Mouse (Mus musculus): ENCODE results near the gene Mmab. TPM values are rescaled to one million over a fixed set of nuclear protein-coding genes. Genes with fewer than 3 reads are reported as not detected.
A peak's percentile ranks its signal among the peaks of the same experiment; 100 is the strongest.

The Mmab gene
- 31.5 and 31.8 TPM in 2 replicates for polyA plus RNA-seq (2014; fragmentation: Nextera tagmentation; extraction: Ambion mirVana)

GRCm38 (mm10) chr5:114443566-114444367 is at the start of gene Mmab, which contains the start of gene Mvk:
Mmab (minus strand) TSS chr5:114444060.
Mvk (plus strand) TSS chr5:114444269.
- Histone ChIP-seq H3K9me3 (ENCODE audit: control insufficient read depth, low read length) (no peaks in the 10 kb centered on the region), H3K9ac (replicated peaks; ENCODE audit: low read depth, low read length) (peak within 1 kb of the TSS; percentile 72), H3K4me1 (ENCODE audit: control insufficient read depth, insufficient read depth, low read length) (peaks cover 7% of the 10 kb centered on the region; the same call in 1 of the 2 replicates), H3K4me2 (ENCODE audit: low read depth, low read length) (peak within 1 kb of the TSS; percentile 78), H3K27ac (ENCODE audit: low read depth, low read length) (peak within 1 kb of the TSS; percentile 75), H3K27me3 (ENCODE audit: control insufficient read depth, insufficient read depth, low read length) (no peaks in the 10 kb centered on the region), H3K4me3 (ENCODE audit: low read depth, low read length) (peak within 1 kb of the TSS; percentile 75), H3K36me3 (ENCODE audit: control insufficient read depth, insufficient read depth, low read length) (0 out of 2 replicates have a peak, but pooled peaks cover 4% of the 10 kb centered on the region)
- WGBS, result 3% methylated on average over 43 of the region's 43 CpGs
- ATAC-seq (ENCODE audit: low read depth), result peak; percentile 98

GRCm38 (mm10) chr5:114490241-114490640 is 46.4 kb upstream of the Mmab start:
- ATAC-seq (ENCODE audit: low read depth), result no peak
- H3K9me3 ChIP-seq (ENCODE audit: control insufficient read depth, low read length), result no peaks in the 10 kb centered on the region
- no peak overlapping the region for H3K9ac ChIP-seq (replicated peaks; ENCODE audit: low read depth, low read length)
- H3K4me1 ChIP-seq (ENCODE audit: control insufficient read depth, insufficient read depth, low read length), result no peaks in the 10 kb centered on the region
- no peak overlapping the region for H3K4me3 ChIP-seq (ENCODE audit: low read depth, low read length)
- H3K4me2 ChIP-seq (ENCODE audit: low read depth, low read length), result no peak overlapping the region
- no peak overlapping the region for H3K27ac ChIP-seq (ENCODE audit: low read depth, low read length)
- H3K36me3 ChIP-seq (ENCODE audit: control insufficient read depth, insufficient read depth, low read length), result no peaks in the 10 kb centered on the region
- H3K27me3 ChIP-seq (ENCODE audit: control insufficient read depth, insufficient read depth, low read length), result no peaks in the 10 kb centered on the region
- 95% methylated on average over 8 of the region's 8 CpGs for WGBS

- no peak for ATAC-seq (ENCODE audit: low read depth)
- Histone ChIP-seq H3K27ac (ENCODE audit: low read depth, low read length) (no peak overlapping the region), H3K4me1 (ENCODE audit: control insufficient read depth, insufficient read depth, low read length) (no peaks in the 10 kb centered on the region), H3K9ac (replicated peaks; ENCODE audit: low read depth, low read length) (no peak overlapping the region), H3K4me2 (ENCODE audit: low read depth, low read length) (no peak overlapping the region), H3K36me3 (ENCODE audit: control insufficient read depth, insufficient read depth, low read length) (no peaks in the 10 kb centered on the region), H3K9me3 (ENCODE audit: control insufficient read depth, low read length) (no peaks in the 10 kb centered on the region), H3K27me3 (ENCODE audit: control insufficient read depth, insufficient read depth, low read length) (no peaks in the 10 kb centered on the region), H3K4me3 (ENCODE audit: low read depth, low read length) (no peak overlapping the region)
- WGBS, result 81% methylated on average over 6 of the region's 6 CpGs
Measured at GRCm38 (mm10) chr5:114489570-114489969, 45.7 kb upstream of the Mmab start.

GRCm38 (mm10) chr5:114485685-114486084 is 41.8 kb upstream of the Mmab start:
- WGBS, result 91% methylated on average over 14 of the region's 14 CpGs
- Histone ChIP-seq H3K4me1 (ENCODE audit: control insufficient read depth, insufficient read depth, low read length) (peaks cover 5% of the 10 kb centered on the region), H3K9me3 (ENCODE audit: control insufficient read depth, low read length) (no peaks in the 10 kb centered on the region), H3K36me3 (ENCODE audit: control insufficient read depth, insufficient read depth, low read length) (no peaks in the 10 kb centered on the region), H3K4me2 (ENCODE audit: low read depth, low read length) (no peak overlapping the region), H3K27me3 (ENCODE audit: control insufficient read depth, insufficient read depth, low read length) (no peaks in the 10 kb centered on the region), H3K9ac (replicated peaks; ENCODE audit: low read depth, low read length) (no peak overlapping the region), H3K4me3 (ENCODE audit: low read depth, low read length) (no peak overlapping the region), H3K27ac (ENCODE audit: low read depth, low read length) (no peak overlapping the region)
- no peak for ATAC-seq (ENCODE audit: low read depth)

- no peak overlapping the region for H3K27ac ChIP-seq (ENCODE audit: low read depth, low read length)
Measured at GRCm38 (mm10) chr5:114482587-114483011, 38.7 kb upstream of the Mmab start.

GRCm38 (mm10) chr5:114478267-114478666 is 34.4 kb upstream of the Mmab start:
- Histone ChIP-seq H3K4me2 (ENCODE audit: low read depth, low read length) (no peak overlapping the region), H3K9ac (replicated peaks; ENCODE audit: low read depth, low read length) (no peak overlapping the region), H3K9me3 (ENCODE audit: control insufficient read depth, low read length) (no peaks in the 10 kb centered on the region), H3K4me3 (ENCODE audit: low read depth, low read length) (no peak overlapping the region), H3K4me1 (ENCODE audit: control insufficient read depth, insufficient read depth, low read length) (peaks cover 9% of the 10 kb centered on the region), H3K27ac (ENCODE audit: low read depth, low read length) (no peak overlapping the region), H3K27me3 (ENCODE audit: control insufficient read depth, insufficient read depth, low read length) (no peaks in the 10 kb centered on the region), H3K36me3 (ENCODE audit: control insufficient read depth, insufficient read depth, low read length) (no peaks in the 10 kb centered on the region)
- no peak for ATAC-seq (ENCODE audit: low read depth)
- 61% methylated on average over 12 of the region's 12 CpGs for WGBS

More at GRCm38 (mm10) chr5:114482587-114483011, 38.7 kb upstream of the Mmab start:
- H3K4me2 ChIP-seq (ENCODE audit: low read depth, low read length), result no peak overlapping the region
- H3K4me1 ChIP-seq (ENCODE audit: control insufficient read depth, insufficient read depth, low read length), result peaks cover 5% of the 10 kb centered on the region
- H3K4me3 ChIP-seq (ENCODE audit: low read depth, low read length), result no peak overlapping the region
- WGBS, result 2% methylated on average over 14 of the region's 14 CpGs
- no peak overlapping the region for H3K9ac ChIP-seq (replicated peaks; ENCODE audit: low read depth, low read length)
- no peaks in the 10 kb centered on the region for H3K36me3 ChIP-seq (ENCODE audit: control insufficient read depth, insufficient read depth, low read length)
- no peak for ATAC-seq (ENCODE audit: low read depth)
- H3K9me3 ChIP-seq (ENCODE audit: control insufficient read depth, low read length), result no peaks in the 10 kb centered on the region
- no peaks in the 10 kb centered on the region for H3K27me3 ChIP-seq (ENCODE audit: control insufficient read depth, insufficient read depth, low read length)

GRCm38 (mm10) chr5:114474741-114475491 is 31.1 kb upstream of the Mmab start:
- H3K27ac ChIP-seq (ENCODE audit: low read depth, low read length), result no peak overlapping the region
- peak overlapping the region; percentile 16; the same call in 1 of the 2 replicates for H3K4me2 ChIP-seq (ENCODE audit: low read depth, low read length)
- 26% methylated on average over 35 of the region's 35 CpGs for WGBS

GRCm38 (mm10) chr5:114470359-114470758 is 26.5 kb upstream of the Mmab start:
- Histone ChIP-seq H3K27me3 (ENCODE audit: control insufficient read depth, insufficient read depth, low read length) (no peaks in the 10 kb centered on the region), H3K4me3 (ENCODE audit: low read depth, low read length) (no peak overlapping the region), H3K27ac (ENCODE audit: low read depth, low read length) (no peak overlapping the region), H3K4me1 (ENCODE audit: control insufficient read depth, insufficient read depth, low read length) (peaks cover 16% of the 10 kb centered on the region), H3K36me3 (ENCODE audit: control insufficient read depth, insufficient read depth, low read length) (no peaks in the 10 kb centered on the region), H3K9me3 (ENCODE audit: control insufficient read depth, low read length) (no peaks in the 10 kb centered on the region), H3K4me2 (ENCODE audit: low read depth, low read length) (no peak overlapping the region), H3K9ac (replicated peaks; ENCODE audit: low read depth, low read length) (no peak overlapping the region)
- ATAC-seq (ENCODE audit: low read depth), result no peak
- 76% methylated on average over 3 of the region's 3 CpGs for WGBS

More at GRCm38 (mm10) chr5:114474741-114475491, 31.1 kb upstream of the Mmab start:
- Histone ChIP-seq H3K4me1 (ENCODE audit: control insufficient read depth, insufficient read depth, low read length) (peaks cover 5% of the 10 kb centered on the region; the same call in 1 of the 2 replicates), H3K9me3 (ENCODE audit: control insufficient read depth, low read length) (no peaks in the 10 kb centered on the region), H3K27me3 (ENCODE audit: control insufficient read depth, insufficient read depth, low read length) (no peaks in the 10 kb centered on the region), H3K4me3 (ENCODE audit: low read depth, low read length) (no peak overlapping the region), H3K36me3 (ENCODE audit: control insufficient read depth, insufficient read depth, low read length) (no peaks in the 10 kb centered on the region), H3K9ac (replicated peaks; ENCODE audit: low read depth, low read length) (no peak overlapping the region)
- ATAC-seq (ENCODE audit: low read depth), result no peak
